Mouse (Mus musculus): Measurements from ENCODE around the gene Ccdc50. TPM values are rescaled to one million over a fixed set of nuclear protein-coding genes. Genes with fewer than 3 reads are reported as not detected.

Gene Ccdc50
- total RNA-seq (2021): 10 to 100 TPM; 61.8 to 70.7 TPM
- long read RNA-seq, experiment 1, full-length matches to known transcripts: 3 of 19 reads
- long read RNA-seq, experiment 1, partial matches to known transcripts: 7 of 19 reads
- long read RNA-seq, experiment 1, other reads (novel, unspliced or antisense): 9 of 19 reads
- long read RNA-seq, experiment 2, full-length matches to known transcripts: 7 of 33 reads
- long read RNA-seq, experiment 2, partial matches to known transcripts: 20 of 33 reads
- long read RNA-seq, experiment 2, other reads (novel, unspliced or antisense): 6 of 33 reads

GRCm38 (mm10) chr16:27388761-27389451, at the start of gene Ccdc50:
Gene Ccdc50 (plus strand): TSS chr16:27388869.
- intact Hi-C loops (cut with DNase I): loop anchor here (10.0 kb wide), 1 partner anchor 46 kb away; no protein-coding TSS in a partner anchor
- DNase-seq: peak; percentile 74 to 75

GRCm38 (mm10) chr16:27347521-27347920, 41.1 kb upstream of the Ccdc50 start:
- intact Hi-C loops (cut with DNase I): no loop called here

GRCm38 (mm10) chr16:27348359-27348758, 40.3 kb upstream of the Ccdc50 start:
- no peak for DNase-seq
- intact Hi-C loops (cut with DNase I): no loop called here

More at GRCm38 (mm10) chr16:27347521-27347920, 41.1 kb upstream of the Ccdc50 start:
- no peak for DNase-seq

- no peak for DNase-seq
- intact Hi-C loops (cut with DNase I): no loop called here
Measured at GRCm38 (mm10) chr16:27349235-27349634, 39.4 kb upstream of the Ccdc50 start.

- intact Hi-C loops (cut with DNase I): no loop called here
- no peak for DNase-seq
Measured at GRCm38 (mm10) chr16:27349878-27350532, 38.7 kb upstream of the Ccdc50 start.

- intact Hi-C loops (cut with DNase I): no loop called here
- DNase-seq: no peak
Measured at GRCm38 (mm10) chr16:27354464-27354863, 34.2 kb upstream of the Ccdc50 start.

GRCm38 (mm10) chr16:27360059-27360458, 28.6 kb upstream of the Ccdc50 start:
- DNase-seq: no peak
- intact Hi-C loops (cut with DNase I): no loop called here

- no peak for DNase-seq
- intact Hi-C loops (cut with DNase I): no loop called here
Measured at GRCm38 (mm10) chr16:27370191-27370590, 18.5 kb upstream of the Ccdc50 start, which contains the start of gene Uts2b. Gene Uts2b (minus strand): TSS chr16:27370239.

- intact Hi-C loops (cut with DNase I): no loop called here
- DNase-seq: no peak
Measured at GRCm38 (mm10) chr16:27370700-27371099, 18.0 kb upstream of the Ccdc50 start.

GRCm38 (mm10) chr16:27374139-27374538, 14.5 kb upstream of the Ccdc50 start:
- DNase-seq: no peak
- intact Hi-C loops (cut with DNase I): no loop called here

GRCm38 (mm10) chr16:27375318-27375717, 13.4 kb upstream of the Ccdc50 start:
- no peak for DNase-seq
- intact Hi-C loops (cut with DNase I): no loop called here

- intact Hi-C loops (cut with DNase I): no loop called here
- no peak for DNase-seq
Measured at GRCm38 (mm10) chr16:27376556-27376955, 12.1 kb upstream of the Ccdc50 start.

- intact Hi-C loops (cut with DNase I): loop anchor here (10.0 kb wide), 1 partner anchor 53 kb away; no protein-coding TSS in a partner anchor
- no peak for DNase-seq
Measured at GRCm38 (mm10) chr16:27382217-27382616, 6.5 kb upstream of the Ccdc50 start.

GRCm38 (mm10) chr16:27384893-27385603, 3.6 kb upstream of the Ccdc50 start:
- intact Hi-C loops (cut with DNase I): loop anchor here (10.0 kb wide), 1 partner anchor 50 kb away; no protein-coding TSS in a partner anchor
- DNase-seq: no peak

GRCm38 (mm10) chr16:27385649-27386048, 3.0 kb upstream of the Ccdc50 start:
- no peak for DNase-seq
- intact Hi-C loops (cut with DNase I): loop anchor here (10.0 kb wide), 1 partner anchor 49 kb away; no protein-coding TSS in a partner anchor

GRCm38 (mm10) chr16:27386850-27387407, 1.7 kb upstream of the Ccdc50 start:
- DNase-seq: no peak
- intact Hi-C loops (cut with DNase I): loop anchor here (10.0 kb wide), 1 partner anchor 48 kb away; no protein-coding TSS in a partner anchor

- intact Hi-C loops (cut with DNase I): loop anchor here (10.0 kb wide), 1 partner anchor 47 kb away; no protein-coding TSS in a partner anchor
- DNase-seq: no peak
Measured at GRCm38 (mm10) chr16:27387634-27388611, 746 bp upstream of the Ccdc50 start.

- intact Hi-C loops (cut with DNase I): loop anchor here (10.0 kb wide), 1 partner anchor 45 kb away; no protein-coding TSS in a partner anchor
- DNase-seq: no peak
Measured at GRCm38 (mm10) chr16:27389534-27390282, 1.0 kb downstream of the Ccdc50 start.
